Mouse (Mus musculus) MN1 (cell line): ENCODE data around the gene Pate1.

Source experiments
- DNase-seq: peaks from one replicate; pipeline ENCODE4 v3.0.0-alpha.2; 2016; ENCODE audit warnings: low spot score

Pate1 gene

DNA sequence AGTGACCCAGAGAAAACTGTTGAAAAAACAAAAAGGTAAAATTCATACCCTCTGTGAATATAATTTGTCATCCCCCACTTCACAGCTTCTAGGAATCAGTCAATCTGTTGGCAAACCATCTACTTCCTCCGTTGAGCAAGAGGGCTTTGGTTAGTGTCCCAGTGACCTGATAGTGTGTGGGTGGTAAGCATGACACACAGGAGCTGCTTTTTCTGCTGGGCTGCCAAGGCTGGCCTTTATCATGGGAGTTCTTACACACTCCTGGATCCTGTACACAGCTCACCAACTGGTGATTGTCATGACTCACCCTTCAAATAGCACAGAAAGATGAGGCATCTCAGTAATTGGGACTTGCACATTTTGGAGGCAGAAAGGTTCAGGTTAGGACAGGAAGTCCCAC, at the start of gene Pate1:
Pate1 (minus strand) TSS at position 378 of the 400 bp plus-strand sequence.
- DNase-seq: no peak

DNA sequence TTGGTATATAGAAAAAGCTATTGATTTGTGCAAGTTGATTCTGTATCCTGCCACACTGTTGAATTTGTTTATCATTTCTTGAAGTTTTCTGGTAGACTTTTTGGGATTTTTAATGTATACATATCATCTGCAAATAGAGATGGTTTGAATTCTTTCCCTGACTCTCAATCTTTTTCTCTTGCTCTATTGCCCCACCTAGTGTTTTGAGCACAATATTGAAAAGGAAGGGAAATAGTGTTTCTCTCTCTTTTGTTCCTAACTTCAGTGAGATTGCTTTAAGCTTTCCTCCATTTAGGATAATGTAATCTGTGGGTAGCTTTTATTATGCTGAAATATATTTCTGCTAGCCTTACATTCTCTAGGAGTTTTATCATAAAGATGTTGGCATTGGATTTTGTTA, 20.1 kb upstream of the Pate1 start:
- no peak for DNase-seq

DNA sequence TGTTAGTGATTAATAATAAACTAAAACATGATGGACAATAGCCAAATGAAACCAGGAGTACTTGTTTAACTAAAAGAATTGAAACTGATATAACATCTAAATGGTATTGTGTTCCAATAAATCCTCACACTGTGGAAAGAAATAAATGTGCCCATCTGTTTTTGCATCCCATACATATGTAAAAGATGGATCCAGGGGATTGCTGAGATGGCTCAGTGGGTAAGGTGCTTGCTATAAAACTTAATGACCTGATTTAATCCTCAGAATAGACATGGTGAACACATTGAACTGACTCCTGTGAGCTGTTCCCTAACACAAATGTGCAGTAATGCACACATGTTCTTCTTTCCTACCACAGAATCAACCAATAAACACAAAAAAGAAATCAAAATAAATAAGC, 4.7 kb upstream of the Pate1 start:
- no peak for DNase-seq

DNA sequence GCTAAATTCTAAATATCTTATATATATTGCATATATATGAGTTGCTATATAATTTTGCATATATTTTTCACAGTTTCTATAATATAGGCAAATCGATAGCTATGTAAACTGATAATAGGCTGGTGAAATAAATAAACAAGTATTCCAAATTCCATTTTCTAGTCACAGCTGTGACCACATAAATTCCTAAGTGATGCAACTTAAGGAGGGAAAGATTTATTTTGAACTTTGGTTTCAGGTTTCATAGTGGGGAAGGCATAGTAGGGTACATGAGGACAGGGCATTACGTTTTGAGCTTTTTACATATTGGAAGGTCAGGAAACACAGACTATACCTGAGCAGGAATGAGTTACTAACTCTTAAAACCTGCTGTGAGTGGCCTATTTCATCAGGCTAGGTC, 13.6 kb downstream of the Pate1 start:
- DNase-seq: no peak

DNA sequence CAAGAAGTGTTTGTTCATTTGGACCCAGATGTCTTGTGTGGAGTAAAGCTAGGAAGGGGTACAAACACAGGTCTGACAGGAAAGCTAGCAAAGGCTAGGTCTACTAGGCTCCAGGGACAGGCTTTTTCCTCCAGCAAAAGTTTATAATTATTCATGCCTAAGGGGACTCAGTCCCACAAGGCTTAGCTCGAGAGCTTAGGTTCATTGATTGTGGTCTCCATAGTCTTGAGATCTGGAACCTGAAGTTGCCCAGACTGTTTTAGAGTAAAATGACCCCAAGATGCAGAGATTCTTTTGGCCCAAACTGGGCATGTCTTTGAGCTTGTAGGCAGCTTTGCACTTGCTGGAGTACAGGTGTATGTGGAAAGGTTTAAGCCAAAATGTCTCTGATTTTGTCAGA, 39.1 kb downstream of the Pate1 start, which contains the start of gene Pate3:
Pate3 (minus strand) TSS at position 101 of the 400 bp plus-strand sequence.
- no peak for DNase-seq
